Mouse (Mus musculus): ENCODE data around the gene Lrp3. TPM values are rescaled to one million over a fixed set of nuclear protein-coding genes. Genes with fewer than 3 reads are reported as not detected.

Gene Lrp3
- polyA plus RNA-seq, 1 experiment from 2014 or later: 21.4 TPM

DNA sequence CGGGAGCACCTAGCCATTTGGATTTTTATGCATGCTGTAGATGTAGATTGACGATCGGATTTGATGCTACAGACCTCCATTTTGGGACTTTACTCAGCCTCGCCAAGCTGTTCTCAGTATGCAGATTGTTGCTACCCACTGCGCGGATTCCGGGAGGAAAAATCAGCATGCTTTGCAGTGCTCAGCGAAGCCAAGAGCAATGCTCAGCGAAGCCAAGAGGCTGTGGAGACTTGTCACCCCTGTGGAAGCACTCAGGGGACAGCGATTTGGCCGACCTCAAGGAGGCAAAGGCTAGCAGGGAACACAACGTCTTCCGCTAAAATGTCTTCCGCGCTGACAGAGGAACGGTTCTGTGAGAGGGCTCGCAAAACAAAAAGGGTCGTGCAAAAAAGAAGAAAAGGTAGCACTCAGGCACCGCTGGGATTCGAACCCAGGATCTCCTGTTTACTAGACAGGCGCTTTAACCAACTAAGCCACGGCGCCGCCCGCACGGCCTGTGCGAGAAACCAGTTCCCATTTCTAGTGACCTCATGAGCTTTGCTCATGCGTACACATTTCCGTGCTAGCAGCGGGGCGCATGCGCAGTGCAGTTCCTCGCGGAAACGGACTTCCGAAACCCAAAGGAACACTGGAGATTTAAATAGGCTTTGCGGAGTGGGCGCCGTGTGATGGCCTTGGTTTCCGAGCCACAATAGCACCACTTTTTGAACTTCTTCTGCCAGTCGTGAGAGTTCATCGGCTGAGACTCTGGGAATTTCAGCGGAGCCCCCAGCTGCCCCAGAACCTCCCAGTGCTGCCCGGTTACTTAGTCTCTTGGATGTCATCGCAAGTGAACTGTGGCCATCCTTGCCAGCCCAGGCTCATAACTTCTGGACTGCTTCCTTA lies 19.3 kb upstream of the Lrp3 start:
- H3K27ac ChIP-seq (ENCODE audit: low read depth, low read length): peak overlapping the region; percentile 93
- DNase-seq (ENCODE audit: low spot score) (peak; percentile 99), ATAC-seq (peak; percentile 97)
- H3K4me1 ChIP-seq (ENCODE audit: control insufficient read depth, insufficient read depth, low read length): 0 out of 2 replicates have a peak, but pooled peaks cover 2% of the 10 kb centered on the region
- H3K9ac ChIP-seq (ENCODE audit: low read length): peak overlapping the region; percentile 70
- peak overlapping the region; percentile 54 for H3K4me3 ChIP-seq (ENCODE audit: low read depth, low read length)
- no peaks in the 10 kb centered on the region for H3K36me3 ChIP-seq (ENCODE audit: control insufficient read depth, insufficient read depth, low read length)
- H3K9me3 ChIP-seq (replicated peaks; ENCODE audit: control insufficient read depth, low read length): no peaks in the 10 kb centered on the region
- under 1% methylated on average over 45 of the region's 45 CpGs for WGBS
- peak overlapping the region; percentile 58 for H3K4me2 ChIP-seq (ENCODE audit: low read length)
- H3K27me3 ChIP-seq (replicated peaks; ENCODE audit: control insufficient read depth, insufficient read depth, low read length): no peaks in the 10 kb centered on the region

GRCm38 (mm10) chr7:35233861-35234260 lies 18.6 kb upstream of the Lrp3 start:
- Histone ChIP-seq H3K4me1 (ENCODE audit: control insufficient read depth, insufficient read depth, low read length) (0 out of 2 replicates have a peak, but pooled peaks cover 2% of the 10 kb centered on the region), H3K9me3 (replicated peaks; ENCODE audit: control insufficient read depth, low read length) (no peaks in the 10 kb centered on the region), H3K27ac (ENCODE audit: low read depth, low read length) (peak overlapping the region; percentile 93), H3K4me2 (ENCODE audit: low read length) (peak overlapping the region; percentile 49), H3K9ac (ENCODE audit: low read length) (peak overlapping the region; percentile 70), H3K27me3 (replicated peaks; ENCODE audit: control insufficient read depth, insufficient read depth, low read length) (no peaks in the 10 kb centered on the region), H3K36me3 (ENCODE audit: control insufficient read depth, insufficient read depth, low read length) (no peaks in the 10 kb centered on the region), H3K4me3 (ENCODE audit: low read depth, low read length) (peak overlapping the region; percentile 54)
- DNase-seq (ENCODE audit: low spot score) (no peak), ATAC-seq (no peak)
- WGBS: 39% methylated on average over 12 of the region's 12 CpGs

- WGBS: 27% methylated on average over 13 of the region's 13 CpGs
- Histone ChIP-seq H3K4me2 (ENCODE audit: low read length) (no peak overlapping the region), H3K4me1 (ENCODE audit: control insufficient read depth, insufficient read depth, low read length) (0 out of 2 replicates have a peak, but pooled peaks cover 2% of the 10 kb centered on the region), H3K27me3 (replicated peaks; ENCODE audit: control insufficient read depth, insufficient read depth, low read length) (no peaks in the 10 kb centered on the region), H3K27ac (ENCODE audit: low read depth, low read length) (no peak overlapping the region), H3K9me3 (replicated peaks; ENCODE audit: control insufficient read depth, low read length) (no peaks in the 10 kb centered on the region), H3K9ac (ENCODE audit: low read length) (no peak overlapping the region), H3K4me3 (ENCODE audit: low read depth, low read length) (no peak overlapping the region), H3K36me3 (ENCODE audit: control insufficient read depth, insufficient read depth, low read length) (no peaks in the 10 kb centered on the region)
- DNase-seq (ENCODE audit: low spot score) (no peak), ATAC-seq (no peak)
These were observed 17.6 kb upstream of the Lrp3 start for GRCm38 (mm10) chr7:35232796-35233455.

DNA sequence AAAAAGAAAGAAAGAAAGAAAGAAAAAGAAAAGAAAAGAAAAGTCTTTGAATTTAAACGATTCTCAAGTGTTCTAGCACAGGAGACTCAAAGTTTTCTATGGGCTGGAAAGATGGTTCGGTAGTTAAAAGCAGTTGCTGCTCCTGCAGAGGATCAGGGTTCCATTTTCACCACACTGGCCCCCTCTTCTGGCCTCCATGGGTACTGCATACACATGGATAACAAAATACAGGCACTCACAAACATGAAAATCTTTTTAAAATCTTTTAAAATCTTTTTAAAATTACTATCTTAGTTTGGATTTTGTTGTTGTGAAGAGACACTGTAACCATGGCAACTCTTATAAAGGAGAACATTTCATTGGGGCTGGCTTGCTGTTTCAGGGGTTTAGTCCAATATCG lies 15.0 kb upstream of the Lrp3 start:
- H3K27ac ChIP-seq (ENCODE audit: low read depth, low read length): no peak overlapping the region
- H3K27me3 ChIP-seq (replicated peaks; ENCODE audit: control insufficient read depth, insufficient read depth, low read length): no peaks in the 10 kb centered on the region
- DNase-seq (ENCODE audit: low spot score): no peak
- no peak overlapping the region for H3K4me2 ChIP-seq (ENCODE audit: low read length)
- no peaks in the 10 kb centered on the region for H3K4me1 ChIP-seq (ENCODE audit: control insufficient read depth, insufficient read depth, low read length)
- H3K4me3 ChIP-seq (ENCODE audit: low read depth, low read length): no peak overlapping the region
- WGBS: 72% methylated on average over 3 of the region's 3 CpGs
- no peak for ATAC-seq
- H3K9me3 ChIP-seq (replicated peaks; ENCODE audit: control insufficient read depth, low read length): no peaks in the 10 kb centered on the region
- no peak overlapping the region for H3K9ac ChIP-seq (ENCODE audit: low read length)
- no peaks in the 10 kb centered on the region for H3K36me3 ChIP-seq (ENCODE audit: control insufficient read depth, insufficient read depth, low read length)

DNA sequence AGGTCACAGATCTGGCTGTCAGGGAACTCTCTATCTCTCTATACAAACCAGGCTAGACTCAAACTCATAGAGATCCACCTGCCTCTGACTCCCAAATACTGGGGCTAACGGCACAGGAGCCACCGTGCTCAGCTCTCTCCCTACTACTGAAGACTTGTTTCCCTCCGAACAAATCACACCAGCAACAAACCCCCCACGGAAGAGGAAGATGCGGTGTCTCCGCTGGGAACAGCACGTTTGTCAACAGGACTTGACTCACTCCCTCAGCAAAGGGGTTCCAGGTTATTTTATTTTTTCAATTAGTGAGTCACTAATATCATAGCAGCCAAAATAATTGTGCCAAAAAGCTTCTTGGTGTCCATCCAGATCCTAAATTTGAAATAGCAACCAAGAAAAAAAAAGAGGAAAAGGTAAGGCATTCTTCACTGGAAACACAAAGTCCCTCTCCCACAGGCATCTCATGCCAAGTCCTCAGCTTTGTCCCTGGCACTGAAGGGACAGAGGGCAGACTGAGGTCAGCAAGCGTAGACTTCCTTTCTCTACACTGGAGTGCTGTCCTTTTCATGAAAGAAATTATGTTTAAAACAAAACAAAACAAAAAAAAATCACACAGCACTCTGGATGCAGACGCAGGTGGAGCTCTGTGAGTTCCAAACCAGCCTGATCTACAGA lies 5.5 kb upstream of the Lrp3 start:
- Histone ChIP-seq H3K27ac (ENCODE audit: low read depth, low read length) (no peak overlapping the region), H3K4me1 (ENCODE audit: control insufficient read depth, insufficient read depth, low read length) (peaks cover 2% of the 10 kb centered on the region; the same call in 1 of the 2 replicates), H3K9me3 (replicated peaks; ENCODE audit: control insufficient read depth, low read length) (no peaks in the 10 kb centered on the region), H3K4me2 (ENCODE audit: low read length) (no peak overlapping the region), H3K9ac (ENCODE audit: low read length) (no peak overlapping the region), H3K4me3 (ENCODE audit: low read depth, low read length) (no peak overlapping the region), H3K27me3 (replicated peaks; ENCODE audit: control insufficient read depth, insufficient read depth, low read length) (no peaks in the 10 kb centered on the region), H3K36me3 (ENCODE audit: control insufficient read depth, insufficient read depth, low read length) (no peaks in the 10 kb centered on the region)
- ATAC-seq: no peak
- no peak for DNase-seq (ENCODE audit: low spot score)
- WGBS: 82% methylated on average over 9 of the region's 9 CpGs

DNA sequence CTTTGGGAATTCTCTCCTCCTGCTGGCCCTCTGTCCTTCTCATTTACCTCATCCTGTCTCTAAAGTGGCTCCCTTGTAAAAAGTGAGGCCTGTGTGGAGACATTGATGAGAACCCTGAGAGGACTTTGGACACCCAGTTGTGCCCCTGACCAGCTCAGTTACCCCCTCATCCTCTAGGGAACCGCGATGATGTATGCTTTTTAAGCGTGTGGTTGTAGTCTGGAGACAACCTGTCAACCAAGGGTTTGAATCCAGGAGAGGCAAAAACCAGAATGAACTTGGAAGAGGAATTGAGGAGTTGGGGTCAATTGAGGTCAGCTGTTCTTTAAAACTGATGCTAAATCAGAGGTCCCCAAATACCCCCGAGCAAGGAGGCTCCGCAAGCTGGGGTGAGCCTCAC lies 433 bp upstream of the Lrp3 start:
- peaks cover 17% of the 10 kb centered on the region for H3K36me3 ChIP-seq (ENCODE audit: control insufficient read depth, insufficient read depth, low read length)
- H3K27me3 ChIP-seq (replicated peaks; ENCODE audit: control insufficient read depth, insufficient read depth, low read length): no peaks in the 10 kb centered on the region
- ATAC-seq (peak; percentile 6; the same call in 1 of the 2 replicates), DNase-seq (ENCODE audit: low spot score) (no peak)
- no peaks in the 10 kb centered on the region for H3K9me3 ChIP-seq (replicated peaks; ENCODE audit: control insufficient read depth, low read length)
- peak overlapping the region; percentile 73 for H3K4me2 ChIP-seq (ENCODE audit: low read length)
- H3K4me1 ChIP-seq (ENCODE audit: control insufficient read depth, insufficient read depth, low read length): peaks cover 14% of the 10 kb centered on the region
- peak overlapping the region; percentile 79 for H3K4me3 ChIP-seq (ENCODE audit: low read depth, low read length)
- peak overlapping the region; percentile 96 for H3K9ac ChIP-seq (ENCODE audit: low read length)
- 32% methylated on average over 5 of the region's 5 CpGs for WGBS
- H3K27ac ChIP-seq (ENCODE audit: low read depth, low read length): peak overlapping the region; percentile 88

GRCm38 (mm10) chr7:35214442-35215222 lies 666 bp downstream of the Lrp3 start:
- 1% methylated on average over 47 of the region's 79 CpGs for WGBS

GRCm38 (mm10) chr7:35211791-35212190 lies 3.5 kb downstream of the Lrp3 start:
- DNase-seq (ENCODE audit: low spot score) (no peak), ATAC-seq (no peak)
- Histone ChIP-seq H3K27ac (ENCODE audit: low read depth, low read length) (no peak overlapping the region), H3K27me3 (replicated peaks; ENCODE audit: control insufficient read depth, insufficient read depth, low read length) (no peaks in the 10 kb centered on the region), H3K4me1 (ENCODE audit: control insufficient read depth, insufficient read depth, low read length) (peaks cover 14% of the 10 kb centered on the region), H3K9me3 (replicated peaks; ENCODE audit: control insufficient read depth, low read length) (no peaks in the 10 kb centered on the region), H3K4me3 (ENCODE audit: low read depth, low read length) (no peak overlapping the region), H3K4me2 (ENCODE audit: low read length) (no peak overlapping the region), H3K36me3 (ENCODE audit: control insufficient read depth, insufficient read depth, low read length) (peaks cover 47% of the 10 kb centered on the region), H3K9ac (ENCODE audit: low read length) (no peak overlapping the region)
- WGBS: 87% methylated on average over 4 of the region's 4 CpGs

More at GRCm38 (mm10) chr7:35214442-35215222, 666 bp downstream of the Lrp3 start:
- Histone ChIP-seq H3K4me3 (ENCODE audit: low read depth, low read length) (peak overlapping the region; percentile 79), H3K36me3 (ENCODE audit: control insufficient read depth, insufficient read depth, low read length) (peaks cover 28% of the 10 kb centered on the region), H3K9ac (ENCODE audit: low read length) (peak overlapping the region; percentile 96), H3K27ac (ENCODE audit: low read depth, low read length) (peak overlapping the region; percentile 88), H3K9me3 (replicated peaks; ENCODE audit: control insufficient read depth, low read length) (no peaks in the 10 kb centered on the region), H3K4me2 (ENCODE audit: low read length) (peak overlapping the region; percentile 73), H3K4me1 (ENCODE audit: control insufficient read depth, insufficient read depth, low read length) (peaks cover 14% of the 10 kb centered on the region), H3K27me3 (replicated peaks; ENCODE audit: control insufficient read depth, insufficient read depth, low read length) (no peaks in the 10 kb centered on the region)
- ATAC-seq (peak; percentile 68), DNase-seq (ENCODE audit: low spot score) (peak; percentile 51)

Measured in forebrain, embryonic 14.5 days (tissue).